Mouse (Mus musculus) liver, embryonic 11.5 days (tissue): Measurements from ENCODE around the gene Plppr3. TPM values are rescaled to one million over a fixed set of nuclear protein-coding genes. Genes with fewer than 3 reads are reported as not detected.

Experiments
- ATAC-seq: fragments of 200-750 bp; cut with Nextera tagmentation; replicated peaks from 2 replicates; pipeline ENCODE4 v1.8.0; 2017; ENCODE audit warnings: moderate number of reproducible peaks, mild to moderate bottlenecking, moderate TSS enrichment, moderate library complexity; ENCODE audit not compliant: low FRiP score
- DNase-seq: peaks from one replicate; pipeline ENCODE4 v3.0.0-alpha.2; 2017; ENCODE audit warnings: low spot score
- H3K27ac ChIP-seq: fragments of 300-500 bp; sonication (generic); 2 replicates; pipeline ENCODE4 v1.5.1; 2014; ENCODE audit warnings: mild to moderate bottlenecking, low read depth, low read length, control low read depth
- H3K27me3 ChIP-seq: fragments of 300-500 bp; sonication (generic); replicated peaks from 2 replicates; pipeline ENCODE4 v1.6.1; 2014; ENCODE audit warnings: low read length, mixed read lengths; ENCODE audit not compliant: control insufficient read depth, insufficient read depth
- H3K36me3 ChIP-seq: fragments of 300-500 bp; sonication (generic); 2 replicates; pipeline ENCODE4 v1.6.1; 2014; ENCODE audit warnings: mild to moderate bottlenecking, low read length, moderate library complexity, mixed read lengths; ENCODE audit not compliant: control insufficient read depth, insufficient read depth
- H3K4me1 ChIP-seq: fragments of 300-500 bp; sonication (generic); replicated peaks from 2 replicates; pipeline ENCODE4 v1.6.1; 2014; ENCODE audit warnings: low read length, mixed read lengths; ENCODE audit not compliant: control insufficient read depth, insufficient read depth
- H3K4me2 ChIP-seq: fragments of 300-500 bp; sonication (generic); 2 replicates; pipeline ENCODE4 v1.6.1; 2014; ENCODE audit warnings: mild to moderate bottlenecking, control low read depth, moderate library complexity
- H3K4me3 ChIP-seq: fragments of 300-500 bp; sonication (generic); 2 replicates; pipeline ENCODE4 v1.5.1; 2014; ENCODE audit warnings: low read depth, low read length, control low read depth
- H3K9ac ChIP-seq: fragments of 300-500 bp; sonication (generic); 2 replicates; pipeline ENCODE4 v1.6.1; 2014; ENCODE audit warnings: low read depth, low read length, control low read depth
- H3K9me3 ChIP-seq: fragments of 300-500 bp; sonication (generic); 2 replicates; pipeline ENCODE4 v1.6.1; 2016; ENCODE audit warnings: low read length, inconsistent platforms, mixed read lengths; ENCODE audit not compliant: control insufficient read depth
- WGBS: fragments of 180-500 bp; shearing (Covaris S2); extraction: QIAGEN DNeasy Blood & Tissue Kit; methylation state at CpG from one replicate; pipeline ENCODE4 v1.1.7; 2014; 5-methylcytosine and 5-hydroxymethylcytosine counted together
- polyA plus RNA-seq: library from polyadenylated mRNA; unstranded; fragments of >200 nt; fragmentation: Nextera tagmentation; extraction: Ambion mirVana; gene quantifications from 2 replicates; pipeline ENCODE4 v1.2.1, GENCODE M21; 2014

Plppr3 gene
- polyA plus RNA-seq, 1 experiment from 2014 or later = 20.9 TPM

- DNase-seq (no peak), ATAC-seq (no peak)
- no peaks in the 10 kb centered on the region for H3K9me3 ChIP-seq
- H3K4me2 ChIP-seq = no peak overlapping the region
- no peak overlapping the region for H3K27ac ChIP-seq
- WGBS = 74% methylated on average over 3 of the region's 3 CpGs
- H3K27me3 ChIP-seq = no peaks in the 10 kb centered on the region
- no peak overlapping the region for H3K9ac ChIP-seq
- H3K4me1 ChIP-seq = no peaks in the 10 kb centered on the region
- H3K4me3 ChIP-seq = no peak overlapping the region
- H3K36me3 ChIP-seq = no peaks in the 10 kb centered on the region
These were observed 42.9 kb downstream of the Plppr3 start for GRCm38 (mm10) chr10:79831583-79831982.

- Histone ChIP-seq H3K36me3 (no peaks in the 10 kb centered on the region), H3K4me2 (0 out of 2 replicates have a peak overlapping the region, but pooled peaks have one; percentile 5), H3K27ac (no peak overlapping the region), H3K4me1 (peaks cover 12% of the 10 kb centered on the region; the same call in 1 of the 2 replicates), H3K27me3 (no peaks in the 10 kb centered on the region), H3K9ac (no peak overlapping the region), H3K4me3 (no peak overlapping the region), H3K9me3 (no peaks in the 10 kb centered on the region)
- WGBS = 38% methylated on average over 6 of the region's 6 CpGs
- no peak for ATAC-seq
- no peak for DNase-seq
These were observed 50.0 kb downstream of the Plppr3 start for GRCm38 (mm10) chr10:79824413-79824812.

GRCm38 (mm10) chr10:79823011-79823410 is 51.4 kb downstream of the Plppr3 start:
- 67% methylated on average over 6 of the region's 6 CpGs for WGBS
- no peak for DNase-seq
- H3K27me3 ChIP-seq = no peaks in the 10 kb centered on the region
- peak overlapping the region; percentile 28; the same call in 1 of the 2 replicates for H3K4me2 ChIP-seq
- no peak for ATAC-seq
- H3K9ac ChIP-seq = no peak overlapping the region
- no peaks in the 10 kb centered on the region for H3K9me3 ChIP-seq
- no peak overlapping the region for H3K4me3 ChIP-seq
- H3K36me3 ChIP-seq = no peaks in the 10 kb centered on the region
- H3K4me1 ChIP-seq = peaks cover 14% of the 10 kb centered on the region; the same call in 1 of the 2 replicates
- H3K27ac ChIP-seq = no peak overlapping the region

GRCm38 (mm10) chr10:79822372-79822771 is 52.1 kb downstream of the Plppr3 start:
- no peaks in the 10 kb centered on the region for H3K27me3 ChIP-seq
- H3K9me3 ChIP-seq = no peaks in the 10 kb centered on the region
- DNase-seq (no peak), ATAC-seq (peak; percentile 26; the same call in 1 of the 2 replicates)
- no peak overlapping the region for H3K9ac ChIP-seq
- no peaks in the 10 kb centered on the region for H3K36me3 ChIP-seq
- H3K27ac ChIP-seq = no peak overlapping the region
- peaks cover 14% of the 10 kb centered on the region; the same call in 1 of the 2 replicates for H3K4me1 ChIP-seq
- H3K4me3 ChIP-seq = no peak overlapping the region
- WGBS = 52% methylated on average over 17 of the region's 17 CpGs
- H3K4me2 ChIP-seq = peak overlapping the region; percentile 36

- WGBS = 88% methylated on average over 12 of the region's 12 CpGs
- H3K9ac ChIP-seq = no peak overlapping the region
- H3K4me2 ChIP-seq = no peak overlapping the region
- no peaks in the 10 kb centered on the region for H3K9me3 ChIP-seq
- no peaks in the 10 kb centered on the region for H3K36me3 ChIP-seq
- no peaks in the 10 kb centered on the region for H3K27me3 ChIP-seq
- no peak overlapping the region for H3K27ac ChIP-seq
- no peak for DNase-seq
- H3K4me1 ChIP-seq = peaks cover 14% of the 10 kb centered on the region; the same call in 1 of the 2 replicates
- no peak for ATAC-seq
- H3K4me3 ChIP-seq = no peak overlapping the region
These were observed 52.7 kb downstream of the Plppr3 start for GRCm38 (mm10) chr10:79821731-79822130.

GRCm38 (mm10) chr10:79820782-79821181 is 53.7 kb downstream of the Plppr3 start, which contains the start of gene Misp:
Misp (plus strand) TSS chr10:79820989.
- no peak within 1 kb of the TSS for H3K9ac ChIP-seq
- H3K36me3 ChIP-seq = no peaks in the 10 kb centered on the region
- no peak within 1 kb of the TSS for H3K4me3 ChIP-seq
- H3K4me2 ChIP-seq = no peak within 1 kb of the TSS
- H3K9me3 ChIP-seq = no peaks in the 10 kb centered on the region
- peaks cover 14% of the 10 kb centered on the region; the same call in 1 of the 2 replicates for H3K4me1 ChIP-seq
- H3K27ac ChIP-seq = no peak within 1 kb of the TSS
- no peak for ATAC-seq
- no peaks in the 10 kb centered on the region for H3K27me3 ChIP-seq
- DNase-seq = no peak
- 63% methylated on average over 11 of the region's 11 CpGs for WGBS

- ATAC-seq = no peak
- 81% methylated on average over 8 of the region's 8 CpGs for WGBS
- no peak overlapping the region for H3K27ac ChIP-seq
- H3K4me2 ChIP-seq = no peak overlapping the region
- H3K36me3 ChIP-seq = no peaks in the 10 kb centered on the region
- no peaks in the 10 kb centered on the region for H3K27me3 ChIP-seq
- no peak overlapping the region for H3K9ac ChIP-seq
- H3K4me1 ChIP-seq = peaks cover 14% of the 10 kb centered on the region; the same call in 1 of the 2 replicates
- no peaks in the 10 kb centered on the region for H3K9me3 ChIP-seq
- no peak overlapping the region for H3K4me3 ChIP-seq
- no peak for DNase-seq
These were observed 54.2 kb downstream of the Plppr3 start for GRCm38 (mm10) chr10:79820277-79820676.

GRCm38 (mm10) chr10:79819606-79820005 is 54.8 kb downstream of the Plppr3 start:
- DNase-seq (no peak), ATAC-seq (no peak)
- no peak overlapping the region for H3K4me3 ChIP-seq
- no peaks in the 10 kb centered on the region for H3K36me3 ChIP-seq
- no peak overlapping the region for H3K4me2 ChIP-seq
- H3K9ac ChIP-seq = no peak overlapping the region
- H3K27ac ChIP-seq = no peak overlapping the region
- peaks cover 14% of the 10 kb centered on the region; the same call in 1 of the 2 replicates for H3K4me1 ChIP-seq
- H3K9me3 ChIP-seq = no peaks in the 10 kb centered on the region
- WGBS = 85% methylated on average over 17 of the region's 17 CpGs
- H3K27me3 ChIP-seq = no peaks in the 10 kb centered on the region

GRCm38 (mm10) chr10:79818225-79818624 is 56.2 kb downstream of the Plppr3 start:
- peaks cover 11% of the 10 kb centered on the region; the same call in 1 of the 2 replicates for H3K4me1 ChIP-seq

More at GRCm38 (mm10) chr10:79818225-79818624, 56.2 kb downstream of the Plppr3 start:
- 48% methylated on average over 4 of the region's 4 CpGs for WGBS
- H3K4me2 ChIP-seq = no peak overlapping the region
- H3K27me3 ChIP-seq = no peaks in the 10 kb centered on the region
- H3K4me3 ChIP-seq = no peak overlapping the region
- no peak overlapping the region for H3K9ac ChIP-seq
- no peaks in the 10 kb centered on the region for H3K9me3 ChIP-seq
- DNase-seq (no peak), ATAC-seq (no peak)
- no peaks in the 10 kb centered on the region for H3K36me3 ChIP-seq
- H3K27ac ChIP-seq = no peak overlapping the region
